Mouse (Mus musculus) left cerebral cortex, postnatal 25 days (tissue): ENCODE measurements around the gene Slc39a10. TPM values are rescaled to one million over a fixed set of nuclear protein-coding genes. Genes with fewer than 3 reads are reported as not detected.
"Not testable (repeated sequence)": the region's sequence is repeated elsewhere in the genome, so short reads cannot be mapped to it uniquely, and the experiment has no call there.

ENCODE experiments used
- DNase-seq, 2 experiments: peaks; one replicate each; pipeline ENCODE4 v3.0.0; 2022; ENCODE audit warnings: low spot score in 2 of 2, mixed read lengths in 1 of 2
- intact Hi-C: fragments of 180-260 bp; cut with DNase I; formaldehyde crosslinking; loops from one replicate; pipeline ENCODE4 v1.15.1; 2025
- total RNA-seq, 2 experiments: library from RNA; stranded (reverse); gene quantifications; 2 replicates each; pipeline ENCODE4 v1.2.3; 2021

The Slc39a10 gene
- total RNA-seq, 2 experiments from 2014 or later, result 213 to 226 TPM

DNA sequence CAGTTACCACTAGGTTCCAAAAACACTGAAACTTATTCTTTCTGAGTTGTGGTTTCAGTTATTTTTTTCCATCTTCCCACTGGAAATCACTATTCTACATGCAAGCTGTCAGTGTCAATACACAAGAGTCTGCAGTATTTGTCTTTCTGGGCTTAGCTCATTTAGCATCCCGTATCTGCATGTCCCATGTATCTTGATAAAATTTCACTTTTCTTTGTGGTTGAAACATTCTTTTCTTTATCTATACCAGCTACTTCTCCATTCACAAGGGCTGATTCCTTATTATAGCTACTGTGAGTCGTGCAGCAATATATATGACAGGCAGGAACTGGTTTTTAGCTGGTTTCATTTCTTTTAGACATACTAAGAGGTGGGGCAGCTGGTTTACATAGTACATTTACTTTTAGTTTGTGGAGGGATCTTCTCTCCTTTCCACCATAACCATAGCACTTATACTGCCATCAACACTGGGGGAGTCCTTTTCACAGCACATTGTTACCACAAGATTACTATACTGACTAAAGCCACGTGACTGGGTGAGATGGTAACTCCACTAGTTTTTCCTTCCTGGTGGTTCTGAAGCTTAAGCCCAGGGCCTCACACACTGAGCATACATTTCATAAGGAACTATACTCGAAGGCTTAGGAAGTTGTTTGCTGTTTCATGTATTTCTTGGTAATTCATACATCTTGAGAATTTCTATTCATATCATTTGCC, 70.2 kb downstream of the Slc39a10 start:
- intact Hi-C loops, result no loop called here
- no peak for DNase-seq

DNA sequence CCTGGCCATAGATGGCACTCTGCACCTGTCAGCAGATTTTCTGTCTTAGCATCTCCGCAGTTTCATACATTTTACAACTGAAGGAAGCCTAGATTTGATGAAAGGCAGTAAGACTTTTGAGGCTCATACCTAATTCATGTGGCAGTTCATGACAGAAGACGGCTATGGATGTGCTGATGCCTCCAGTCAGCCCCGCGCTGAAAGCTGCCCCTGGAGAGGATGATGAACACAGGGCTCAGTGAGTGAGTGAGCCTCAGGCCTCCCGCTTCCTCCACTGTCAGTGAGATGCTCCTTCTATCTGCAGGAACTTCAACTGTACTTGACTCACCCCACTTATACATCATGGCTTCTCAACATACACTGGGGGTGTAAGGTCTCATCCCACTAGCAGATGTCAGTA, 74.7 kb downstream of the Slc39a10 start:
- DNase-seq, result no peak
- intact Hi-C loops, result no loop called here

GRCm38 (mm10) chr1:46808630-46809029, 84.0 kb downstream of the Slc39a10 start:
- peak in 1 of 2 experiments; percentile 34 for DNase-seq
- intact Hi-C loops, result not testable (repeated sequence)

DNA sequence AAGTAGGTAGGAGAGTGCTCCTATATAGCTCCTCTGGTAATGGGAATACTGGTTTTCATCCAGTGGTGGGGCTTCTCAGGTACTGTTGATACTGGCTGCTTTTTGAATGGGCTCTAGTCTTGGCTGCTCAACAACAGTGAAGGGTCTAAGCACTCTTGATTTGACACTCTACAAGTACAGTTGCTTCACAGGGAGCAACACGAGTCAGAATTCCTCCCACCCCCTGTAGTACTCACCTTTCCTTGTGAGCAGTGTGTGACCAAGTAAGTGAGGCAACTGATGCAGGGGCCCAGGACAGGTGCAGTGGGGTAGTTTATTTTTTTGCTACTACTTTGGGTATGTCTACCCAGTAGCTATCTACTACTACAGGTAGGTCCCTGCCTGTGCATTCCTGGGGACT, 87.6 kb downstream of the Slc39a10 start:
- no peak for DNase-seq
- intact Hi-C loops, result no loop called here

DNA sequence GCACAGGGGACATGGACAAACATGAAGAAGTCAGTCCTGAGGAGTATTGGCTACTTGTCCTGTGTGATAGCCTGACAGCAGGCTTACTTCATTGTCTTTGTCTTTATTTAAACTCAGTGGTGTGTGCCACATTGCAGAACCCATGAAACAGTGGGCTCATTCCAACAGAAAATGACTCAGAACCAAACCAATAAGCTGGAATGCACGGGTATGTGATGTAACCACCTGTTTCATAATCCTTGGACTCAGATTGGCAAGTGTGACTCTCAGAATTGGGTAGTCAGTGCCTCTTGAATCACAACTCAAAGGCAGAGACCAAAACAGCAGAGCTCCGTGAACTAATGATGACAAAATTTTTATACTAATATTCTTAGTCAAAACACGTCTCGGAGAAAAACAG, 110.4 kb downstream of the Slc39a10 start:
- DNase-seq, intact Hi-C loops: not testable (repeated sequence)

- DNase-seq, intact Hi-C loops: not testable (repeated sequence)
Measured at GRCm38 (mm10) chr1:46770077-46770695, 122.5 kb downstream of the Slc39a10 start.

- intact Hi-C loops, DNase-seq: not testable (repeated sequence)
Measured at GRCm38 (mm10) chr1:46769318-46769717, 123.3 kb downstream of the Slc39a10 start.

- DNase-seq, result peak in 1 of 2 experiments; percentile 9
- intact Hi-C loops, result not testable (repeated sequence)
Measured at GRCm38 (mm10) chr1:46764600-46764999, 128.1 kb downstream of the Slc39a10 start.
